Mouse (Mus musculus) spleen, adult 2 months (tissue): ENCODE results near the gene Rbms3. TPM values are rescaled to one million over a fixed set of nuclear protein-coding genes. Genes with fewer than 3 reads are reported as not detected.

Experiments
- DNase-seq, 2 experiments: peaks; one replicate each; pipeline versions ENCODE4 v3.0.0 to v3.0.0-alpha.2; 2012 to 2021; ENCODE audit warnings: low spot score in 2 of 2, low read depth in 1 of 2
- H3K27ac ChIP-seq: fragments of 200-500 bp; 2 replicates; pipeline ENCODE4 v1.5.1; 2012; ENCODE audit warnings: low read length, inconsistent platforms; ENCODE audit not compliant: insufficient read depth
- H3K27me3 ChIP-seq: fragments of 200-500 bp; 2 replicates; pipeline ENCODE4 v1.6.1; 2012; ENCODE audit warnings: mild to moderate bottlenecking, moderate library complexity, low read length, inconsistent platforms; ENCODE audit not compliant: control insufficient read depth, insufficient read depth
- H3K36me3 ChIP-seq: fragments of 200-500 bp; 2 replicates; pipeline ENCODE4 v1.6.1; 2012; ENCODE audit warnings: mild to moderate bottlenecking, low read length, inconsistent platforms; ENCODE audit not compliant: control insufficient read depth, insufficient read depth
- H3K4me1 ChIP-seq: fragments of 200-500 bp; 2 replicates; pipeline ENCODE4 v1.6.1; 2011; ENCODE audit warnings: inconsistent platforms; ENCODE audit not compliant: control insufficient read depth, insufficient read depth, insufficient read length
- H3K4me3 ChIP-seq: fragments of 200-500 bp; 2 replicates; pipeline ENCODE4 v1.5.1; 2011; ENCODE audit warnings: mild to moderate bottlenecking, inconsistent platforms; ENCODE audit not compliant: insufficient read depth, insufficient read length; ENCODE audit errors: extremely low read depth
- CTCF ChIP-seq: fragments of 200-500 bp; IDR thresholded peaks from 2 replicates; pipeline ENCODE4 v1.5.1; 2011; ENCODE audit warnings: mild to moderate bottlenecking, inconsistent platforms; ENCODE audit not compliant: insufficient read depth, insufficient read length, insufficient replicate concordance; ENCODE audit errors: extremely low read depth
- POLR2A ChIP-seq: fragments of 200-500 bp; IDR thresholded peaks from 2 replicates; pipeline ENCODE4 v1.6.1; 2011; ENCODE audit warnings: low read depth, low read length, inconsistent platforms
- WGBS: fragments of 180-500 bp; shearing (Covaris S2); methylation state at CpG from one replicate; pipeline ENCODE4 v1.1.7; 2018; 5-methylcytosine and 5-hydroxymethylcytosine counted together
- polyA plus RNA-seq: library from polyadenylated mRNA; depleted of rRNA; stranded (reverse); fragments of >200 nt; gene quantifications from 2 replicates; pipeline ENCODE4 v1.2.3, GENCODE M21; 2012

The Rbms3 gene
- polyA plus RNA-seq, 1 experiment, result 6.8 TPM

DNA sequence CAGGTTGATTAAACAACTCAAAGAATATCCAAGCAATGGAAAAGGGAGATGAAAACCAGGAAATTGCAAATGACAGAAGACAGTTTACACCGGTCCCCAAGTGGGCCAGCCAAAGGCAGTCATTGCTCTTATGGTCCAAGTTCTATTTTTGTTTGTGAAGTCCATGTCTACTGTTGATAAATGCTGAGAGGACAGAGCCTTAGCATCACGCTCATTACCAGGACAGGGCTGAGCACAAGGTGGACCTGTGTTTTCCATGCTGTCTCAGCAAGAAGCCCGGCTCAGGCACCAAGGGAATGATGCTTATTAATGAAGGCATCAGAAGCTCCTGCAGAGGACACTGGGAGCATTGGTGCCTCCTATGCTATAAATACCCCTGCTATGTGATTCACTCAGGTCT is 618.9 kb downstream of the Rbms3 start:
- no peak for DNase-seq

GRCm38 (mm10) chr9:117008194-117008593 is 621.5 kb downstream of the Rbms3 start:
- no peak for DNase-seq
- TF ChIP-seq POLR2A, result no peak
- no peak for TF ChIP-seq CTCF
- WGBS, result 91% methylated on average over 1 of the region's 1 CpGs
- no peaks in the 10 kb centered on the region for H3K36me3 ChIP-seq
- no peak overlapping the region for H3K27ac ChIP-seq
- no peak overlapping the region for H3K4me3 ChIP-seq
- no peaks in the 10 kb centered on the region for H3K27me3 ChIP-seq
- H3K4me1 ChIP-seq, result no peaks in the 10 kb centered on the region

More for the DNA sequence above, 618.9 kb downstream of the Rbms3 start:
- TF ChIP-seq POLR2A (no peak), CTCF (no peak)
- WGBS, result 91% methylated on average over 3 of the region's 3 CpGs
- H3K4me3 ChIP-seq, result no peak overlapping the region
- H3K27me3 ChIP-seq, result no peaks in the 10 kb centered on the region
- no peak overlapping the region for H3K27ac ChIP-seq
- H3K36me3 ChIP-seq, result no peaks in the 10 kb centered on the region
- H3K4me1 ChIP-seq, result no peaks in the 10 kb centered on the region

DNA sequence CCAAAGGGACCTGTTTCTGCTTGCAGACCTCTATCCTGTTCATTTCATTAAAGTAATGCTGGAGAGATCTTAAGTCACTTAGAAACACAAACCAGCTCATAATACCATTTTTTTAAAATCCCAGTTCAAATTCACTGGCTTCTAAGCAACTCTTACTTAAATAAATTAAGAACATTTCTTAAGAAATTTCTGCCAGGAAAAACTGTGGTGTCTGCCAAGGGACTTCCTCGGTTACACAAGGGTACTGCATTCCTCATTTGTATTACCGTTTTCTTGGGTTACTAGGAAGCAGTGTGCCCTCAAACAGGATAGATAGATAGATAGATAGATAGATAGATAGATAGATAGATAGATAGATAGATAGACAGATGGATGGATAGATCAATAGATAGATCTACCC is 627.6 kb downstream of the Rbms3 start:
- Histone ChIP-seq H3K4me3 (no peak overlapping the region), H3K27ac (no peak overlapping the region), H3K4me1 (no peaks in the 10 kb centered on the region), H3K27me3 (no peaks in the 10 kb centered on the region), H3K36me3 (no peaks in the 10 kb centered on the region)
- TF ChIP-seq POLR2A (no peak), CTCF (no peak)
- WGBS, result 84% methylated on average over 2 of the region's 2 CpGs
- DNase-seq, result no peak

DNA sequence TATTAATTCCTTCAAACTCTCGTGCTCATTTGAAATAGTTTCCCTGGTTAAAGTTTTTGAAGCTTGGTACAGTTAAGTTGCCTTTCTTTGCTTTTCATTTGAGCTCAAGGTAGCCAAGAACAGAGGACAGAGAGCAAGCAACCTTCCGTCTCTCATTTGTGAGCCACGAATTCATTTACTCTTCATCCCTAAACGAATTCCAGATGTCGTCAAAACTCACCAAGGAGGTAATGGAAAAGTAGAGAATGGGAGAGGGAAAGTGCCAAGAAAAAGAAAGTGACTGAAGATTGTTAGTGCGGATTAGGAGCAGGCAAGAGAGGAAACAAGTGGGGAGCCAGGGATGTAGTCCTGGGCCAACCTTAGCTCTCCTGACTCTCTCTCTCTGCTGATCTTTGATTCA is 630.5 kb downstream of the Rbms3 start:
- H3K36me3 ChIP-seq, result no peaks in the 10 kb centered on the region
- no peak for DNase-seq
- TF ChIP-seq CTCF (no peak), POLR2A (no peak)
- no peak overlapping the region for H3K27ac ChIP-seq
- H3K4me3 ChIP-seq, result no peak overlapping the region
- H3K4me1 ChIP-seq, result no peaks in the 10 kb centered on the region
- WGBS, result 84% methylated on average over 6 of the region's 6 CpGs
- H3K27me3 ChIP-seq, result no peaks in the 10 kb centered on the region

- no peak for TF ChIP-seq POLR2A
- no peak for TF ChIP-seq CTCF
- H3K36me3 ChIP-seq, result no peaks in the 10 kb centered on the region
Observed at GRCm38 (mm10) chr9:116990321-116990720, 639.4 kb downstream of the Rbms3 start.

DNA sequence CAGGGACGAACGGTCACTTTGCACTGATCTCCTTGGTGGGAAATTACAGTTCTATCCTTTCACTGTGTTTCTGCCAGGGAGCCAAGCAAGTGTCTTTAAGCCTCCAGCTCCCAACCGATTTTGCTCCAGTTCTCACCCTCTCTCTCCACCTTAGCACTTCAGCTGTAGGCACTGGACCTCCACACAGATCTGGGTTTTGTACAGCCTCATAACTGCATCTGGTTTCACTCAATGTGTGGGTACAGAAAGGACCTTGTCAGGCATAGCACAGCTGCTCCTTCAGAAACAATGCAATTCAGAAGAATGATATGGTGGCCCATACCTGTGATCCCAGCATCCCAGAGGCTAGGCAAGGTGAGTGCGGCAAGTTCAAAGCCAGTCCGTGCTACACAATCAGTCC is 648.9 kb downstream of the Rbms3 start:
- no peaks in the 10 kb centered on the region for H3K4me1 ChIP-seq
- no peak overlapping the region for H3K4me3 ChIP-seq
- no peaks in the 10 kb centered on the region for H3K27me3 ChIP-seq
- 87% methylated on average over 5 of the region's 5 CpGs for WGBS
- no peak overlapping the region for H3K27ac ChIP-seq
- no peaks in the 10 kb centered on the region for H3K36me3 ChIP-seq
- TF ChIP-seq POLR2A, result no peak
- no peak for TF ChIP-seq CTCF
- DNase-seq, result no peak

More at GRCm38 (mm10) chr9:116990321-116990720, 639.4 kb downstream of the Rbms3 start:
- WGBS, result 90% methylated on average over 6 of the region's 6 CpGs
- H3K27ac ChIP-seq, result no peak overlapping the region
- H3K27me3 ChIP-seq, result no peaks in the 10 kb centered on the region
- no peaks in the 10 kb centered on the region for H3K4me1 ChIP-seq
- DNase-seq, result no peak
- no peak overlapping the region for H3K4me3 ChIP-seq

DNA sequence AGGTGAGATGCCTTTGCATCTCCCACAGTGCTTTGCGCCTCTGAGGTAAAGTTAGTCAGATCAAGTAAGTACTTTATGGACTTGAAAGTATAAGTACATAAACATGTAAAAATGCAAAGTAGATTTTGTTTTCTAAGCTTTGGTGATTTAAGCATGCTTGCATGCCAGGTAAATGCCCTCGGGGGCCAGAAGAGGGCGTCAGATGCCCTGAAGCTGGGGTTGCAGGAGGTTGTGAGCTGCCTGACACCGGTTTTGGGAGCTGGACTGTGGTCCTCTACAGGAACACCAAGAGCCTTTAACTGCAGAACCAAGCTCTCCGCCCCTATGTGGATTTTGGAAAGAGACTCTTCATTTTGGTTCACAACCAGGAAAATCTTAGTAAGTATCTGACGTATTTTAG is 652.3 kb downstream of the Rbms3 start:
- no peak for DNase-seq
- Histone ChIP-seq H3K36me3 (no peaks in the 10 kb centered on the region), H3K27me3 (no peaks in the 10 kb centered on the region), H3K27ac (no peak overlapping the region), H3K4me1 (no peaks in the 10 kb centered on the region), H3K4me3 (no peak overlapping the region)
- TF ChIP-seq POLR2A (no peak), CTCF (no peak)
- WGBS, result 88% methylated on average over 6 of the region's 6 CpGs
